Mouse (Mus musculus): ENCODE results near the gene Rpl21. TPM values are rescaled to one million over a fixed set of nuclear protein-coding genes. Genes with fewer than 3 reads are reported as not detected.

The Rpl21 gene
- total RNA-seq (2014; fragmentation: Nextera tagmentation): 2,306 and 2,977 TPM in 2 replicates
- 2,430 and 3,681 TPM in 2 replicates for total RNA-seq (2017)

DNA sequence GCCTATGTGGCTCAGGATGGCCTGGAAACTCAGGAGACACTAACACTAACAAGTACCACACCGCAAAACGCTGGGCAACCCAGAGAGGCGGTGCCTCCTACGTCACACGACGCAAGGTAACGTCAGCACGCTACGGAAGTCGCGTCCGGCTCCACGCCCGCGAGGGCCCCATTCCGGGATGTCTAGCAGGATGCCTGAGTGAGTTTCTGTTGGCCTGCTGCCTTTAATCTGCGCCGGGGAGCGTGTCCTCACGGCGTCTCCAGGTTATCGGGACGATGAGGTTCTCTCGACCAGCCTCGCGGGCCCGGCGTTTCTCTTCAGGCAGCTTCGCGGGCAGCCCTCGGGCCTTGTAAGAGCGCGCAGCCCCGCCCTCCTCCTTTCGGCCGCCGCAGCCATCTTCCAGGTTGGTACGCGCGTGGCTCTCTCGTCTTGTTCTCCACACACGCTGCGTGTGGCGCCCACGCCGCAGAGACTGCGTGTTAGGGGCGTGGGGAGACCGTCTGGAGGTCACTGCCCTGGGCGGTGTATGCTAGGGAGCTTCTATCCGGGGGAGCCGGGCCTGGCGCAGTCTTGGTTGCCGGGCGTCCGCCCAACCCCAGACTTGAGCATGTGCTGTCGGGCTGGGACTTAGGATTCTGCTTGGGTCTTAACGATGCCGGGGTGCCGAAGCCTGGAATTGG, at the start of gene Rpl21:
Gene Rpl21, plus strand, starts transcription at position 122 of the 680 bp plus-strand sequence.
- ATAC-seq (replicated peaks; ENCODE audit: low FRiP score, low TSS enrichment, poor library complexity, severe bottlenecking): peak; percentile 84

DNA sequence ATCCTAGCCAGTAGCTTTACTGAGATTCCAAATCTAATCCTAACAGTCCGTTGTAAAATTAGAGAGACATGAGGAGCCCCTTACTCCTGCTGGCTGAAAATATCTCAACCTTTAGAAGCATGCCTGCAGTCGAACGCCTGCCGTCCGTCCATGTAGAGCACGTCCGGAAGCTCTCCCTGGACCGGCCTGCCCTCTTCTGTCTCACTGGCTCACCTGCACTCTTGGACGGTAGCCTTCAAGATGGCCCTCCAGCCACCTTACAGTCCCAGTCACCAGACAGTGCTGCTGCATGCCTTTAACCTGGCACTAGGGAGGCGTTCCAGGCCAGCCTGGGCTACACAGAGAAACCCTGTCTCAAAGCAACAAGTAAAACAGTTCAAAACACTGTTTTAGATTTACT, 49.4 kb upstream of the Rpl21 start:
- ATAC-seq (replicated peaks; ENCODE audit: low FRiP score, low TSS enrichment, poor library complexity, severe bottlenecking): no peak

DNA sequence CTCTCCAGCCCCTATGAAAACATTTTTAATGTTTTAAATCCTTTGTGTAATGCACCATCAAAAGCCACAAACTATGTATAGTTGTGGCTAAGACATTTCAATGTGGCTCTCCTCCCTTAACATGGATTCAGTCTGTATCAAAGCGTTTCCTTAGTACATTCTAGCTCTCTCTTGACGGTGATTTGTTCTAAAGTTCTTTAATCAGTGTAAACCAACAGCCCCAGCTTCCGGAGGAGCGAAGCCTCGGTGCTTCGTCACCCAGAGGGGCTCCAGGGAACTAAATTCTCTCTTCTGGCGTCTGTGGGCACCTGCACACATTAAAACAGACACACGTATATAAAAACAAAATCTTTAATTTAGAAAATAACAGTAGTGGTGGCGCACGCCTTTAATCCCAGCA, 48.8 kb upstream of the Rpl21 start:
- ATAC-seq (replicated peaks; ENCODE audit: low FRiP score, low TSS enrichment, poor library complexity, severe bottlenecking): no peak

DNA sequence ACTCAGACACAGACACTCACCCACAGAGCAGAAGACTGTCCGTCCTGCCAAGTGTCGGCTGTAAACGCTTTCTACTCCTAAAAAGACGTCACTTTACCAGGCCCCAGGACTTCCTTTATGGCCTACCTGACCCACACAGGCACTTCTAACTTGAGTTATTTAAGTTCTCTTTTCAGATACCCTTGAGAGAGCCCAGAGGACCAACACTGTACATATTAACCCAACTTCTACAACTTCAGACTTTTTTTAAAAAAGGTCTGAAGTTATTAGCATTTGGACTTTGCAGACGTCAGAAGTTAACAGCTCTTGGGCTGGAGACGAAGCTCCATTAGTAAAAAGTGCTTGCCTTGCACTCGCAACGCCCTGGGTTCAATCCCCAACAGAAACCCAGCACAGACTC, 46.6 kb upstream of the Rpl21 start:
- no peak for ATAC-seq (replicated peaks; ENCODE audit: low FRiP score, low TSS enrichment, poor library complexity, severe bottlenecking)

DNA sequence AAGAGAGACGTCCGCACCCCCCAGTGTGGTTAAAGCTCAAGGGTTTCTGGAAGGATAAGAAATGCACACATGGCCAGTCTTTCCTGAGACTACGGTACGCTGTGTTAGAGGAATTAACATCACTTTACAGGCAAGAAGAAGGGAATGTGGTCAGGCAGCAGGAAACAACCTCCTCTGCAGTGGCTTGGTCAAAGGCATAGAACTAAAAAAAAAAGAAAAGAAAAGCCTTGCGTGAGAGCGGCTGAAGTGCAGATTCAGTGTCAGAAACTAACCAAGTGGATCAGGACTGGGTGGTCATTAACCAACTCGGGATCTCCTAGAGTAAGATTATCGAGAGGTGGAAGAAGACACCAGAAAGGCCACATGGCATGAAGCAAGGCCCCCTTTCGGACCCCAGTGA, 43.3 kb upstream of the Rpl21 start:
- ATAC-seq (replicated peaks; ENCODE audit: low FRiP score, low TSS enrichment, poor library complexity, severe bottlenecking): no peak

DNA sequence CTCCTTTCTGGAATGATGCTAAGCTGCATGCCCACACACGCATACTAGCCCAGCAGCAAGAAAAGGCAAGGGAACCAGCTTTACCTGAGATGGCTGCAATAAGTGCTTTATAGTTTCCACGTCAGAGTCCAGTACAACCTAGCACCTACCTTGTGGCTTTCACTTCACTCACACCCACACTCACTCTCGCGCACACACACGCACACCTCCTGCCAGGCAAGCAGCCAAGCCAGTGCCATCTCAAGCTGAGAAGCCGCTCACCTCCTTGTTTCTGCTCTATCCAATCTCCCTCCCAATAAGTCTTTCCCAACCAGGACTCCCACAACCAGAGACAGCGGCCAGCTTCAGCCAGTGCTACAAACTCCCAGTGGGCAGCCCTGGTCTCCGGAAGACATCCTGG, 41.7 kb upstream of the Rpl21 start:
- no peak for ATAC-seq (replicated peaks; ENCODE audit: low FRiP score, low TSS enrichment, poor library complexity, severe bottlenecking)

DNA sequence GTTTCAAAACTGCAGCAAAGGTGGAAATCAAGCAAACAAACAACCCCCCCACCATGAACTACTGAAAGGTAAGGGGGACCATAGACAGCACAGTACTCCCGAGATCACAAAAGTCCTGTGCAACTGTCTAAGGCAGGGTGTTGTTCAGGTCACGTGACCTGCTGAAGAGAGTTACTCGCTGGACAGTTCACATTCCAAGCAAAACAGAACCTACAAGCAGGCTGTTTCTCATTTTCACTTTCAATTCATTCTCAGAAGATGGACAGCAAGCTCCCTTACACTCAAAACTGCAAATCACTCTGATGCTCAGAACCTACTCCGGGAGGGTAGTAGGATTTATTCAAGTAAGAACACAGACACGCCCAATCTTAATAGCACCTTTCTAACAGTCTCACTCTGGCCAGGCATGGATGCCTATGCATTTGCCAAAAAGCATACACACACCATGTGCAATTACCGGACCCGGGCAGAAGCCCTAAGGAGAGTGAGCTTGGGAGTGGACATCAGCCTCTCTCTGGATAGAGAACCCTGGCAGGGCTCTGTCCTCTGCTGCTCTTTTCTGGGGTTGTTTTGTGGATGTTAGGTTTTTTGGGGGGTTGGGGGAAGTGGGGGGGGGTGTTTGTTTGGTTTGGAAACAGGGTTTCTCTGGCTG, 40.4 kb upstream of the Rpl21 start:
- no peak for ATAC-seq (replicated peaks; ENCODE audit: low FRiP score, low TSS enrichment, poor library complexity, severe bottlenecking)

DNA sequence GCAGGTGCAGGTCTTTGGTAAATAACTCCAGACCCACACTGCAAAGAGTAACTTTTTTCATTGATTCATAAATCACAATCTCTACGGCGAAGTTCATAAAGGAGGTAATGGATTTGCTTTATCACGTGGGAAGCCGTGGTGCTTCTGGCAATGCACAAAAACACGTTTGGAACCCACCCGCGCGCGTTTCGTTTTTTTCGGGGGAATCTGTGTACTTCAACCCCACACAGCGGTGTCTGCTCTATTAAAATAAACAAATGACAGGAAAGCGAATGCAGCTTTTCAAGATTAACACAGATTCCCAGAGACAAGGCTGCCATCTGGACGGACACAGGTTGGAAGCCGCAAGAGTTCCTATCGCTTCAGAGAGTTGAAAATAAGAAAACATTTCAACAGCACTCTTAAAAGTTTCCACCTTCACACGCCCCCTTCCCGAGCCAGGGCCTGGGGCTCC, 39.0 kb upstream of the Rpl21 start:
- no peak for ATAC-seq (replicated peaks; ENCODE audit: low FRiP score, low TSS enrichment, poor library complexity, severe bottlenecking)

DNA sequence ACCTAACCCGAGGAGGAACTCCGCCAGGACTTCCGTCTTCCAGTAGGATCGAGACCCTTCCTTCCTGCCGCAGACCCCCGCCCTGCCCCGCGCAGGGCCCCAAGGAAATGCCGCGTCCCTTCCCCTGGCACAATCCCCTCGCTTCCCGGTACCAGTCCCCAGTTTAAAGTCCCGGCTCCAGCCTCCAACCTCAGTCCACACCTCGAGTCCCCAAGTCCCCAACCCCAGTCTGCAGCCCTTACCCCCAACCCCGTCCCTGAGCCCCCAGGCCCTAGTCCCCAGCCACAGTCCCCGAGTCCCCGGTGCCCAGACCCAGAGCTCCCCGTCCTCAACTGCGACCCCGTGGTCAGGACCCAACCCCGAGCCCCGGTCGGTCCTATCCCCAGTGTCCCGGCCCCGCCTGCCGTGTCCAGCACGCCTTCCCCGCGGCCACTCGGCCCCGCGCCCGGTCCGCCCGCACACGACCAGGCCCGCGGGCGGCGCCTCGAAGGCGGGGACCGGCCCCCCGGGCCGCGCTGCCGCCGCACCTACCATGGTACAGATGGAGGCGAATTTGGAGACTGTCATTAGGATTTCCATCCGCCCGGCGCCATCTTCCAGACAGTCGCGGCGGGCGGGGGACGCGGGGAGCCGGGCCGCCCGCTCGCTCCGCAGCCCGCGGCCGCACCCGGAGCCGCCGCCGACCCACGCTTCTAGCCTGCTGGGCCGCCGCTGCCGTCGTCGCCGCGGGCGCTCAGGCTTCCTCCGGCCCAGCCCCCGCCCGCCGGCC, 38.4 kb upstream of the Rpl21 start:
- 0 out of 2 replicates have a peak, but pooled peaks have one; percentile 5 for ATAC-seq (replicated peaks; ENCODE audit: low FRiP score, low TSS enrichment, poor library complexity, severe bottlenecking)

DNA sequence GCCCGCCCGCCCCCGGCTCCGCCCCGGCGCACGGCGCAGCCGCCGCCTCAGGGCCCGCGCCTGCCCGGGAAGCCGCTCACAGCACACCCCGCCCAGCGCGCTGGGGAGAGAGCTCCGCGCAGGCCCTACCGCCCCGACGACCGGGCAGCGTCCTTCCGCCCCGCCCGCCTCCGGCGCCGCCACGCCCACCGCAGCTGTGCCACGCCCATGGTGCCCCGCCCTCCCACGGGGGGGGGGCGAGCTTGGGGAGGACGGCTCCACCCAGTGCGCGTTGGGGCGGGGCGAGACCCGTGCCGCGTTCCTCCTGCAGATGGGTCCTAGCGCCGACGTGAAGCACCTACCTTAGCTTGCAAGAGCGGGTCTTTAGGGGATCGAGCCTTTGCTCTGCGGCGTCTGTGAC, 37.8 kb upstream of the Rpl21 start, which contains the start of gene Usp12:
Gene Usp12, minus strand, starts transcription at position 154 of the 400 bp plus-strand sequence.
- peak; percentile 86 for ATAC-seq (replicated peaks; ENCODE audit: low FRiP score, low TSS enrichment, poor library complexity, severe bottlenecking)

DNA sequence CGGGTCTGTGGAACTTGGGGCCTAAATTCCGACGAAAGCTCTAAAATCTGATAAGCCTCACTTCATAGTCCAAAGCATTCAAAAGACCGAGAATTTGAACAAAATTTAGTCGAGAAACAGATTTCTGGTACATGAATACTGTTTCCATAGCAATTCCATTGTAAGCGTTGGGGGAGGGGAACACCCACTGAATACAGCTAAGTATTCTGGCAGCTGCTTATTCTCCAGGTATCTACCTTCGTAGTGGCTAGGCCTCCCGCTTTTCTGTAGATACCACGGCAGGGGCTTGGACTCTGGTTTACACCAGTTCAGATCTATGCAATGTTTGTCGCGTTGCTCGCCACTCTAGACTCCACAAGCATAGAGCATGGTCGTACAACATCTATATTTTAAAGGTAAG, 37.0 kb upstream of the Rpl21 start:
- no peak for ATAC-seq (replicated peaks; ENCODE audit: low FRiP score, low TSS enrichment, poor library complexity, severe bottlenecking)

DNA sequence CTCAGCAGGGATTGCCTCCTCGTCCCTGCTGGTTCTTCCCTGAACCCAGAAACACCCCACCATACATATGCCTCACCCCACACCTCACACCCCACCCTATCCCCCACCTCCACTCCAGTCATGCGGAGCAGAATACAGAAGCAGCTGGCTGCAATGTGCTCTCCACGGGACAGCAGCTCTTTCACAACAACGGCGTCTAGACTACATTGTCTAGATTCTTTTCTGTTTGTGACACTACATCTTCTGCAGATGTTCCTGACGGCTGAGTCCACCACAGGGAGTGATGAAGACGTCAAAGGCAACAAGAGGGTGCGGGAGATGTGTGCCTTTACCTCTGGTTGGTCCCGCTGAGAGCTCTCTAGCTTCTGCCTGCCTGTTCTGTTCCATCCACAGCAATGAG, 34.7 kb upstream of the Rpl21 start:
- no peak for ATAC-seq (replicated peaks; ENCODE audit: low FRiP score, low TSS enrichment, poor library complexity, severe bottlenecking)

DNA sequence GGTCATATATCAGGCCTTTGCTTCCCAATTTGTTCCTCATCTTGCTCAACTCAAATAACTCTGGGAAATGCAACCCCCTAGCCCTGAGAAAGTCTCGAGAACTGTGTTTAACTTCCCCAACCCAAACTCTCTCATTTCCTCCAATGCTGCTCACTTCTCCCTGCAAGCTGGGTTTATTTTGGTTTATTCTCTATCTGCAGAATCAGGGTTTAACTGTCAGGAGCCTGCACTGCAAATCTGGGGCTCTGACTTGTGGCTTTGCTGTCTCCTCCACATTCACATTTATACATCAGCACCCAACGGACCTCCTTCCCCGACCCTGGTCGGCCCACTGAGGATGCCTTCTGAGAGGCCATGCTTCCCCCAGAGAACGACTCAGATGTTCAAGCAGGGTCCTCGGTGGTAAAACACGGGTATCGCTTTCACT, 26.7 kb upstream of the Rpl21 start:
- ATAC-seq (replicated peaks; ENCODE audit: low FRiP score, low TSS enrichment, poor library complexity, severe bottlenecking): no peak

DNA sequence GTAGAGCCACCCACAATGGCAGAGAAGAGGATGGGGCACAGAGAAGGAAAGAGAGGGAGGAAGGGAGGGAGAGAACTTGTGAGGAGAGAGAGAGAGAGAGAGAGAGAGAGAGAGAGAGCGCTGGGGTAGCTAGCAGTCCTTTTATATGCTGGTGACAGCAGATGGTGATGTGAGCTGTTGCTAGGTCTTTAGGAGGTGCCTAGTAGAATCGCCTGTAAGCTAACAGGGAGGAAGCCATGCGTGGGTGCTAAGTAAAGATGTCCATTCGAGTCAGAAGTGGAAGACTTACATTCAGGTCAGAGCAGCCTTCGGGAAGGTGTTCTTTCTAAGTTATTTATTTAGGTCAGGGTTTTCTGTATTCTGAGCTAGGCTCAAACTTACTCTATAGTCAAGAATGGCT, 22.7 kb upstream of the Rpl21 start:
- ATAC-seq (replicated peaks; ENCODE audit: low FRiP score, low TSS enrichment, poor library complexity, severe bottlenecking): no peak

DNA sequence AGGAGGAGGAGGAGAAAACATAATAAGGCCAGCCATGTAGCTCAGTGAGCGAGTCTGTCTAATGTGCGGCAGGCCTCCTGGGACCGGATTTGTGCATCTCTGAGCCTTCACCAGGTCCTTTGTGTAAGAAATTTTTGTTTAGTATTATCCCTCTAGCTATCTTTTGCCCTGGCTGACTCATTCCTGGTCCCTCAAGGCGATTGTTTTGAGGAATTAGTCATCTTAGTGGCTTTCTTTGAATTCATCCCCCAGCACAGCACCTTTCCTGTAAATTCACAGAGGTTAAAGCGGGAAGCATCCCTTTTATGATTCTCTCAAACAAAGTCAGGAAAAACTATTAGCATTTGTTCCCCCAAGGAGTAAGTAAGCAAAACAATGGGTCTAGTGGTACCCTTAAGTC, 19.8 kb upstream of the Rpl21 start:
- ATAC-seq (replicated peaks; ENCODE audit: low FRiP score, low TSS enrichment, poor library complexity, severe bottlenecking): no peak

DNA sequence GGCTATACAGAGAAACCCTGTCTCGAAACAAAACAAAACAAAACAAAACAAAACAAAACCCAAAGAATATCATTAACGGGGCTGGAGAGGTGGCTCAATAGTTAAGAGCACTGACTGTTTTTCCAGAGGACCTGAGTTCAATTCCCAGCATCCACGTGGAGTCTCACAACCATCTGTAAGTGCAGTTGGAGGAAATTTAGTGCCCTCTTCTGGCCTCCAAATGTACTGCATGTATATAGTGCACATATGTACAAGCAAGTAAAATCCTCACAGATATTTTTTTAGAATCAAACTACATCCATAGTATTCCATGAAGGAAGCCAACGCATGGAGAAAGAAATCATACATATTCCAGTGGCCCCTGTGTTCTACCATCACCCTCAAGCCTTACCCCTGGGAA, 19.3 kb upstream of the Rpl21 start:
- no peak for ATAC-seq (replicated peaks; ENCODE audit: low FRiP score, low TSS enrichment, poor library complexity, severe bottlenecking)

DNA sequence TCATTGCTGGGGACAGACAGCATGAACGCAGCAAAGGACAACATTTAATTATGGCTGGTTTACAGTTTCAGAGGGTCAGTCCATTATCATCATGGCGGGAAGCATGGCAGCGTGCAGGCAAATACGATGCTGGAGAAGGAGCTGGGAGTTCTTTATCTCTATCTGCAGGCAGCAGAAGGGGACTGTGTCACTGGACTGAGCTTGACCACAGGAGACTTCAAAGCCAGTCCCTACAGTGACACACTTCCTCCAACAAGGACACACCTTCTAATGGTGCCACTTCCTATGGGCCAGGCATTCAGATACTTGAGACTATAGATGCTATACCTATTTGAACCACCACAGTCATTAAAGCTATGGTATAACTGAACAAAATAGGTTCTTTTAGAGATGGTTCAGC, 17.3 kb upstream of the Rpl21 start:
- ATAC-seq (replicated peaks; ENCODE audit: low FRiP score, low TSS enrichment, poor library complexity, severe bottlenecking): no peak

DNA sequence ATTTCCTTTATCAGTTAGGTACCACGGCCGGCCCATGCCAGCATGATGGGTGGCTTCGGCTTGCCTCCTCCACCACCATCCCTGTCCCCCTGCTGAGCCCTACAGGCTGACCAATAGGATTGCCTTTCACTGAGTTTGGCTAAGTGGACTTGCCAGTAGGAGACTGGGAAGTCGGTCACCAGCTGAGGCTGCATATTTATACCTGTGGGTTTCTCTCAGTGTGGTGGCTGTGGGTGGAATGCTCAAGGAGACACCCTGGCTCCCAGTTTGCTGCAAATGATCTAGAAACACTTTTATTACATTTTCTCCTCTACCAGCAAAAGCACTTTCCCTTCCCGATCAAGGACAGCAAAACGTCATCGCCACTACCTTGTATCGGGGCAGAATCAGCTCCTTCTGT, 15.1 kb upstream of the Rpl21 start:
- no peak for ATAC-seq (replicated peaks; ENCODE audit: low FRiP score, low TSS enrichment, poor library complexity, severe bottlenecking)

DNA sequence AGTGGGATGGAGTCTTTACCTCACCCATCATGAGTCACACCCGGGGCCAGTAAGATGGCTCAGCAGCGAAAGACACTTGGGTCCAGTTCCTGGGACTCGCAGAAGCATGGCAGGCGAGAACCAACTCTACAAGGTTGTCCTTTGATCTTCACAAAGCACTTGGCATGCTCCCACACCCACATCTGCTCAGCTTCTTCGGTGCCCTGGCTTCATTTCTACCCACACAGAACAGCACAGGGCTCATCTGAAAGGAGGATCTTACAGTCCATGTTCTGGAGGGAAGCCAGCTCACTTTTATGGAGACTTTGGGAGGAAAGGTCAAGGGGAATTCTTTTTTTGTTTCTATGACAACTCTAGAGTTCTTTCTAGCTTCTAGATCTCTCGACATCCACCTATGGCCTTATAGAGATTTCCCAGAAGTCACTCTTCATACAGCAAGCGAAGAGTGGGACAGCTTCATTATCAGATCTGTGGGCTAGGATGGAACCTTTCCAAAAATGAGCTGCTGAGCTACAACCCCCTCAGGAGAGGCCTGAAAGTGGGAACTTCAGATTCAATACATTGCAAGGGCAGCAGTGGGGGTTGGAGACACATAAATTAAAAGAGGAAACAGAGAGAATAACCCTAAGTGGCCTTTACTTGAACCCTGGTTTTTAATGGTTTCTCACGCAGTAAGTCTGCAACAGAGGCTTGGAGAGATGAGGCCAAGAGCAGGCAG, 13.6 kb upstream of the Rpl21 start:
- ATAC-seq (replicated peaks; ENCODE audit: low FRiP score, low TSS enrichment, poor library complexity, severe bottlenecking): peak; percentile 54; the same call in 1 of the 2 replicates

DNA sequence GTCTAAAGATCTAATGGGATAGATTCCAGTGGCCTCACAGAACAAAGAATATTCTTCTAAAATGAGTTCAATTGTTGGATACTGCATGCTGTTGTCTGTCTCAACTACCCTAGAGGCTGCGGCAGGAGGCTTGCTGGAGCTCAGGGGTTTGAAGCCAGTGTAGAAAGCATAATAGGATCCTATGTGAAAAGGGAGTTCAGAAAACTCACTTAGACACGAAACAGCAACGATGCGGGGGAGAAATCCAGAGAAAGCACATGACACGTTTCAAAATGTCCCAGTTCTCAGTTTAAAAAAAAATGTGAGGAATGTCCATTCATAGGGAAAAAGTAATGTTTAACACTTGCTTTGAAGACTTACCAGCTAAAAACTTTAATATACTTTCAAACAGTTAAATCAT, 9.7 kb upstream of the Rpl21 start:
- no peak for ATAC-seq (replicated peaks; ENCODE audit: low FRiP score, low TSS enrichment, poor library complexity, severe bottlenecking)
